Mouse (Mus musculus) CH12.LX (cell line): Measurements from ENCODE around the gene Vapb. TPM values are rescaled to one million over a fixed set of nuclear protein-coding genes. Genes with fewer than 3 reads are reported as not detected.

Source experiments
- DNase-seq: peaks from one replicate; pipeline ENCODE4 v3.0.0-alpha.2; 2013; ENCODE audit errors: extremely low read depth
- H3K27ac ChIP-seq: 2 replicates; pipeline ENCODE4 v1.5.1; 2012; ENCODE audit warnings: low read depth, mild to moderate bottlenecking, control low read depth, moderate library complexity; ENCODE audit not compliant: insufficient read depth
- H3K27me3 ChIP-seq: replicated peaks from 2 replicates; pipeline ENCODE3; 2012; ENCODE audit warnings: inconsistent platforms
- H3K36me3 ChIP-seq, 2 experiments: replicated peaks in 1 of 2; 2 replicates each; pipeline versions ENCODE3 to v1.6.1; 2012; ENCODE audit warnings: inconsistent platforms in 1 of 2, low read length in 1 of 2, mild to moderate bottlenecking in 1 of 2, mixed read lengths in 1 of 2, moderate library complexity in 1 of 2; ENCODE audit not compliant: control insufficient read depth in 1 of 2, insufficient read depth in 1 of 2
- H3K4me1 ChIP-seq, 2 experiments: 2 replicates each; pipeline ENCODE4 v1.6.1; 2012; ENCODE audit warnings: inconsistent platforms in 1 of 2, moderate library complexity in 1 of 2; ENCODE audit not compliant: insufficient read depth in 2 of 2, control insufficient read depth in 1 of 2
- H3K4me2 ChIP-seq: 2 replicates; pipeline ENCODE4 v1.6.1; 2012; ENCODE audit warnings: low read depth, mild to moderate bottlenecking, control low read depth; ENCODE audit not compliant: poor library complexity, insufficient read depth, severe bottlenecking
- H3K4me3 ChIP-seq, 3 experiments: fragments of 150-350 bp in 1 of 3; sonication (generic) in 1 of 3; replicated peaks in 1 of 3; 2 replicates each; pipeline versions ENCODE3 to v1.5.1; 2011 to 2012; ENCODE audit warnings: low read depth in 2 of 3, low read length in 2 of 3, mild to moderate bottlenecking in 2 of 3, moderate library complexity in 2 of 3, control low read depth in 1 of 3, improper control_type of control experiment in 1 of 3, inconsistent platforms in 1 of 3, mixed read lengths in 1 of 3; ENCODE audit not compliant: poor library complexity in 1 of 3
- H3K79me2 ChIP-seq: replicated peaks from 2 replicates; pipeline ENCODE4 v1.6.1; 2012; ENCODE audit warnings: mild to moderate bottlenecking, moderate library complexity; ENCODE audit not compliant: control insufficient read depth, poor library complexity, insufficient read depth, severe bottlenecking; ENCODE audit errors: extremely low read depth
- H3K9ac ChIP-seq: 2 replicates; pipeline ENCODE4 v1.6.1; 2012; ENCODE audit warnings: low read depth, mild to moderate bottlenecking, control low read depth, moderate library complexity; ENCODE audit not compliant: insufficient read depth
- H3K9me3 ChIP-seq: replicated peaks from 2 replicates; pipeline ENCODE3; 2012; ENCODE audit warnings: low read length, inconsistent platforms, mixed read lengths
- CTCF ChIP-seq, 2 experiments: IDR thresholded peaks in 1 of 2; conservative IDR thresholded peaks in 1 of 2; 2 replicates each; pipeline ENCODE4 v1.5.1; 2011 to 2012; ENCODE audit warnings: low read depth in 2 of 2, low read length in 2 of 2, improper control_type of control experiment in 1 of 2, inconsistent platforms in 1 of 2, mild to moderate bottlenecking in 1 of 2, moderate library complexity in 1 of 2
- ELF1 ChIP-seq: IDR thresholded peaks from 2 replicates; pipeline ENCODE4 v1.6.1; 2014; ENCODE audit warnings: low read depth, mild to moderate bottlenecking, inconsistent platforms, low read length, improper control_type of control experiment
- GABPA ChIP-seq: IDR thresholded peaks from 2 replicates; pipeline ENCODE4 v1.6.1; 2012; ENCODE audit warnings: low read depth, low read length, improper control_type of control experiment, inconsistent platforms; ENCODE audit not compliant: insufficient replicate concordance
- HCFC1 ChIP-seq: IDR thresholded peaks from 2 replicates; pipeline ENCODE4 v1.6.1; 2012; ENCODE audit warnings: low read depth, mild to moderate bottlenecking, inconsistent platforms, low read length, improper control_type of control experiment
- IRF4 ChIP-seq: IDR thresholded peaks from 2 replicates; pipeline ENCODE4 v1.6.1; 2014; ENCODE audit warnings: low read depth, mild to moderate bottlenecking, inconsistent platforms, low read length, improper control_type of control experiment
- JUND ChIP-seq: conservative IDR thresholded peaks from 2 replicates; pipeline ENCODE4 v1.6.1; 2011; ENCODE audit warnings: low read depth, low read length, improper control_type of control experiment
- MAX ChIP-seq: IDR thresholded peaks from 2 replicates; pipeline ENCODE4 v1.6.1; 2011; ENCODE audit warnings: low read length, improper control_type of control experiment
- NRF1 ChIP-seq: IDR thresholded peaks from 2 replicates; pipeline ENCODE4 v1.6.1; 2014; ENCODE audit warnings: low read depth, mild to moderate bottlenecking, inconsistent platforms, low read length, improper control_type of control experiment, moderate library complexity
- POLR2A ChIP-seq: IDR thresholded peaks from 2 replicates; pipeline ENCODE4 v1.6.1; 2011; ENCODE audit warnings: low read depth, mild to moderate bottlenecking, improper control_type of control experiment, low read length
- TBP ChIP-seq: conservative IDR thresholded peaks from 2 replicates; pipeline ENCODE4 v1.6.1; 2011; ENCODE audit warnings: low read depth, low read length, improper control_type of control experiment
- TCF12 ChIP-seq: IDR thresholded peaks from 2 replicates; pipeline ENCODE4 v1.6.1; 2014; ENCODE audit warnings: low read depth, mild to moderate bottlenecking, inconsistent platforms, low read length, improper control_type of control experiment
- ZC3H11A ChIP-seq: IDR thresholded peaks from 2 replicates; pipeline ENCODE4 v1.6.1; 2012; ENCODE audit warnings: low read depth, mild to moderate bottlenecking, inconsistent platforms, low read length, improper control_type of control experiment
- ZKSCAN1 ChIP-seq: IDR thresholded peaks from 2 replicates; pipeline ENCODE4 v1.6.1; 2012; ENCODE audit warnings: low read depth, inconsistent platforms, low read length, improper control_type of control experiment, borderline replicate concordance
- ZMIZ1 ChIP-seq: IDR thresholded peaks from 2 replicates; pipeline ENCODE4 v1.6.1; 2012; ENCODE audit warnings: low read depth, mild to moderate bottlenecking, inconsistent platforms, low read length, improper control_type of control experiment
- dilution Hi-C: fragments of 300-500 bp; cut with MboI; formaldehyde crosslinking; loops from 2 replicates; pipeline ENCODE4 v1.14.3; 2020; ENCODE audit warnings: low sequenced_read_pairs; ENCODE audit not compliant: extremely low pct_unique_long_range_greater_than_20kb, extremely low pct_ligation_motif_present
- in situ Hi-C: fragments of 300-500 bp; cut with MboI; formaldehyde crosslinking; loops from 3 replicates; pipeline ENCODE4 v1.14.3; 2019; ENCODE audit warnings: low sequenced_read_pairs, low pct_ligation_motif_present, low pct_unique_long_range_greater_than_20kb, mixed read lengths
- polyA plus RNA-seq: library from polyadenylated mRNA; unstranded; fragments of >175 nt; gene quantifications from 2 replicates; pipeline ENCODE4 v1.2.1, GENCODE M21; 2012; ENCODE audit warnings: low read depth; ENCODE audit not compliant: insufficient read length
- total RNA-seq, 2 experiments: library from RNA; depleted of rRNA; stranded (reverse); fragments of 300-350 nt in 1 of 2; fragments of >200 nt in 1 of 2; gene quantifications; 2 replicates each; pipeline ENCODE4 v1.2.3; 2012 to 2014

Vapb gene
- total and polyA plus RNA-seq, 3 experiments, result 20.9 to 46.4 (median 44.7) TPM

DNA sequence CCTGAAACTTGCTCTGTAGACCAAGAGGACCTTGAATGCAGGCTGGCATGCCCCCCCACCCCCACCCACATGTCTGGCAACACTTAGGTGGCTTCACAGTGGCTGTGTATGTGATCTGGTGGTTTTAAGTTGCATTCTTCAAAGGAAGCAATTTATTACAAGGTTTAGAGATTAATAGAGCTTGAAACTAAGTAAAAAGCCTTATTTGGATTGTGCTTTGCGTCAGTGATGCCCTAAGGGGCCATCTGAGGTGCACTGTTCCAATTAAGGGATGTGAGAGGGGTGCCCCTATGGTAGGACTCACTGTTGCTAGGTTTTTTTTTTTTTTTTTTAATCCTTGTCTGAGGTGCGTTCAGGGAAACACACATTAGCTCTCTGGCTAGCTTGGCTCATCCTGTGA is 2.9 kb upstream of the Vapb start:
- Histone ChIP-seq H3K4me1 (peaks cover 12 to 14% of the 10 kb centered on the region in 2 experiments), H3K9ac (no peak overlapping the region), H3K9me3 (no peaks in the 10 kb centered on the region), H3K27ac (no peak overlapping the region), H3K36me3 (peaks cover 4 to 9% of the 10 kb centered on the region in 2 experiments), H3K4me3 (no peak overlapping the region), H3K4me2 (no peak overlapping the region), H3K79me2 (peaks cover 15% of the 10 kb centered on the region), H3K27me3 (peaks cover 10% of the 10 kb centered on the region)
- TF ChIP-seq JUND, result no peak
- no peak for TF ChIP-seq IRF4
- no peak for TF ChIP-seq NRF1
- TF ChIP-seq ELF1, result no peak
- no peak for TF ChIP-seq ZC3H11A
- in situ Hi-C loops (no loop called here), dilution Hi-C loops (no loop called here)
- DNase-seq, result no peak

DNA sequence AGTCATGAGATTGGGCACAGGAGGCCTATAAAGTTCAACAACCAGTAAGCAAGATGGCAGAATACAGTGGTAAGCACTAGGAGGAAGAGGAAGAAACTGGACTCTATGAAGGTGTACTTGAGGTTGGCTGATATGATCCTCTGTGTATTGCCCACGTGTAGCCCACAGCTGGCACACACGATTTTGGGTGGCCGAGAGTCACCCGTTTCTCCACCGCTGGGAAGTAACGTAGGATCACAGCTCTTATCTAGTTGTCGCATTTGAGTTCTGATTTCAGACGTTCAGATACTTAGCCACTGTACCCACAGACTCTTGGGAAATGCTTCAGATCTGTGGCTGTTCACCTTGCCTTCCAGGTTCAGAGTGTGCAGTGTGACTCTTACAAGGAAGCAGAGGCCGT is 921 bp downstream of the Vapb start:
- H3K36me3 ChIP-seq, result peaks cover 4 to 39% of the 10 kb centered on the region in 2 experiments
- TF ChIP-seq ZKSCAN1 (no peak), ZC3H11A (no peak), JUND (no peak), CTCF (conservative IDR thresholded peaks at IDR 0.05 in 1 of 2, IDR thresholded peaks at IDR 0.05 in 1 of 2; ENCODE audit: low read depth in 2 of 2, low read length in 2 of 2) (no peak), NRF1 (no peak), TCF12 (no peak), MAX (no peak), GABPA (no peak), HCFC1 (no peak)
- TF ChIP-seq, all 38 proteins: peak for 0
- no peak overlapping the region for H3K27ac ChIP-seq
- peaks cover 46% of the 10 kb centered on the region for H3K79me2 ChIP-seq
- peak overlapping the region; percentile 85 for H3K9ac ChIP-seq
- dilution Hi-C loops (no loop called here), in situ Hi-C loops (no loop called here)
- H3K4me1 ChIP-seq, result peaks cover 15 to 25% of the 10 kb centered on the region in 2 experiments
- H3K4me2 ChIP-seq, result peak overlapping the region; percentile 70
- no peaks in the 10 kb centered on the region for H3K9me3 ChIP-seq
- H3K4me3 ChIP-seq, result peak overlapping the region; percentile 83 to 96 (median 87)
- peaks cover 2% of the 10 kb centered on the region for H3K27me3 ChIP-seq
- DNase-seq, result peak; percentile 28

DNA sequence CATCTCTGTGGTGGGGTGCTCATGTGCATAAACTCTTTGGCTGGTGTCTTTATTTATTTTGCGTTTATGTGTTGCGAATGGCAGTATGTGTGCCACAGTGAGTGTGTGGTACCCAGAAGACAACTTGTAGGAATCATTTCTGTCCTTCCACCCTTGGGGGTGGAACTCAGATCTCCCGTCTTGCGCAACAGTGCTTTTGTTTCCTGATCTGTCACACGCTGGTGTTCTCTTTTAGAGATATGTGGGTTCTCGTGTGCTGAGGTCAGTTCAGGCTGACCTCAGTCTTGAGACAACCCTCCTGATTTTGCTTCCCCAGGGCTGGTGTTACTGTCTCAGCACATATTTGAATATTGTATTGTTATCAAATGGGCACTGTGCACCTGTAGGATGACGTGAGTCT is 1.8 kb downstream of the Vapb start:
- Histone ChIP-seq H3K27me3 (no peaks in the 10 kb centered on the region), H3K27ac (no peak overlapping the region), H3K9me3 (no peaks in the 10 kb centered on the region)
- dilution Hi-C loops, result no loop called here
- TF ChIP-seq JUND (no peak), TBP (no peak), ZMIZ1 (no peak), POLR2A (no peak)
- TF ChIP-seq, all 38 proteins: peak for 0
- H3K4me3 ChIP-seq, result no peak overlapping the region
- peaks cover 4 to 44% of the 10 kb centered on the region in 2 experiments for H3K36me3 ChIP-seq
- in situ Hi-C loops, result no loop called here
- H3K4me2 ChIP-seq, result no peak overlapping the region
- peaks cover 18 to 30% of the 10 kb centered on the region in 2 experiments for H3K4me1 ChIP-seq
- 0 out of 2 replicates have a peak overlapping the region, but pooled peaks have one; percentile 85 for H3K9ac ChIP-seq
- no peak for DNase-seq
- peaks cover 50% of the 10 kb centered on the region for H3K79me2 ChIP-seq
